Mouse (Mus musculus) intestine, postnatal 0 days (tissue): ENCODE results near the gene Dnm2. TPM values are rescaled to one million over a fixed set of nuclear protein-coding genes. Genes with fewer than 3 reads are reported as not detected.
"Not testable (repeated sequence)": the region's sequence is repeated elsewhere in the genome, so short reads cannot be mapped to it uniquely, and the experiment has no call there.

Experiments
- ATAC-seq: fragments of 200-750 bp; cut with Nextera tagmentation; 2 replicates; pipeline ENCODE4 v1.8.0; 2017; ENCODE audit warnings: mild to moderate bottlenecking, moderate TSS enrichment, moderate library complexity
- H3K27ac ChIP-seq: fragments of 300-500 bp; sonication (generic); 2 replicates; pipeline ENCODE4 v1.5.1; 2014; ENCODE audit warnings: mild to moderate bottlenecking, low read depth, low read length, moderate library complexity
- H3K27me3 ChIP-seq: fragments of 300-500 bp; sonication (generic); replicated peaks from 2 replicates; pipeline ENCODE4 v1.6.1; 2014; ENCODE audit warnings: low read length, mixed read lengths; ENCODE audit not compliant: control insufficient read depth, insufficient read depth
- H3K36me3 ChIP-seq: fragments of 300-500 bp; sonication (generic); 2 replicates; pipeline ENCODE4 v1.6.1; 2014; ENCODE audit warnings: mild to moderate bottlenecking, moderate library complexity; ENCODE audit not compliant: control insufficient read depth, insufficient read depth
- H3K4me1 ChIP-seq: fragments of 300-500 bp; sonication (generic); replicated peaks from 2 replicates; pipeline ENCODE4 v1.6.1; 2014; ENCODE audit warnings: antibody characterized with exemption, low read length, mixed read lengths; ENCODE audit not compliant: control insufficient read depth, insufficient read depth
- H3K4me2 ChIP-seq: fragments of 300-500 bp; sonication (generic); replicated peaks from 2 replicates; pipeline ENCODE4 v1.6.1; 2014; ENCODE audit warnings: low read depth, mild to moderate bottlenecking, moderate library complexity
- H3K4me3 ChIP-seq: fragments of 300-500 bp; sonication (generic); 2 replicates; pipeline ENCODE4 v1.5.1; 2014; ENCODE audit warnings: low read depth, low read length
- H3K9ac ChIP-seq: fragments of 300-500 bp; sonication (generic); 2 replicates; pipeline ENCODE4 v1.6.1; 2014; ENCODE audit warnings: mild to moderate bottlenecking, low read depth, low read length
- H3K9me3 ChIP-seq: fragments of 300-500 bp; sonication (generic); 2 replicates; pipeline ENCODE4 v1.6.1; 2016; ENCODE audit warnings: mixed run types; ENCODE audit not compliant: control insufficient read depth
- CTCF ChIP-seq: sonication (generic); IDR thresholded peaks from 2 replicates; pipeline ENCODE4 v1.5.1; 2016; ENCODE audit warnings: low read depth, mild to moderate bottlenecking, control low read depth, antibody characterized with exemption, moderate library complexity
- WGBS: fragments of 180-500 bp; shearing (Covaris S2); extraction: QIAGEN DNeasy Blood & Tissue Kit; methylation state at CpG from one replicate; pipeline ENCODE4 v1.1.7; 2014; 5-methylcytosine and 5-hydroxymethylcytosine counted together
- polyA plus RNA-seq: library from polyadenylated mRNA; unstranded; fragments of >200 nt; fragmentation: Nextera tagmentation; extraction: Ambion mirVana; gene quantifications from 2 replicates; pipeline ENCODE4 v1.2.1, GENCODE M21; 2015

Dnm2 gene
- polyA plus RNA-seq, 1 experiment from 2014 or later: 69.6 TPM

DNA sequence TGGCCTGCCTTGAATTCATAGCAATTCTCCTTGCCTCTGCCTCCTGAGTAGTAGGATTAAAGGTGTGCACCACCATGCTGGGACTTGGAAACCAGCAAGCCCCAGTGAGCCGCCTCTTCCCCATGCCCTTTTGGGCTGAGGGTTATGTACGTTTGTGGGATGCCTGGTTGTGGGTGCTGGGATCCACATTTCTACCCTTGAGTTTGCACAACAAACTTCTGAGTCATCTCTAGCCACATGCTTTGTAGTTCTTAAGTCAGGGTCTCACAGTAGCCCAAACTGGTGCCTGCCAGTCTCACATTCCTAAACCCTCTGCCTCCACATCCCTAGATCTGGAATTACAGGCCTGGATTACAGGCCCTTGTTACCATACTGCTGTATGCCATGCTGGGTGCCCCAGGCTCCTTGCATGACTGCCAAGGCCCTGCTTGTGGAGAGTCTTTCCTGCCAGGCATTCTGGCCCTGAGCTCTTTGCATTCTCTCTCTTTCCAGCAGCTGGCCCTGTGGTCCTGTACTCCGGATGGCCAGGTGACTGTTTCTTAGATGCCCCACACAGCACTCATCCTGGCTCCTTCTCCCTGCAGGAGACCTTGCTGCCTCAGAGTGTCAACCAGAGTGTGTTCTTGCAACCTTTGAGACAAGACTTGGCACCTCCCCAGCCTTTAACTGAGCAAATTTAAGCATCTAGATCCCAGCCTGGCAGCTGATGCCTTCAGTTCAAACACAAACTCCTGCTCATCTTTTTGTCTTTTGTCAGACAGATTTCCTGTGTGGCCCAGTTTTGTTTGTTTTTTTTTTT is 39.3 kb downstream of the Dnm2 start:
- Histone ChIP-seq H3K27ac (no peak overlapping the region), H3K9ac (no peak overlapping the region), H3K9me3 (no peaks in the 10 kb centered on the region), H3K36me3 (peaks cover 49% of the 10 kb centered on the region), H3K27me3 (no peaks in the 10 kb centered on the region), H3K4me2 (no peak overlapping the region), H3K4me3 (no peak overlapping the region), H3K4me1 (no peaks in the 10 kb centered on the region)
- WGBS: 85% methylated on average over 3 of the region's 3 CpGs
- no peak for TF ChIP-seq CTCF
- ATAC-seq: no peak

GRCm38 (mm10) chr9:21464565-21464928 is 39.8 kb downstream of the Dnm2 start:
- not testable (repeated sequence) for ATAC-seq, H3K27me3 ChIP-seq, H3K9ac ChIP-seq, H3K4me2 ChIP-seq, H3K4me1 ChIP-seq, H3K4me3 ChIP-seq, H3K9me3 ChIP-seq, H3K27ac ChIP-seq
- H3K36me3 ChIP-seq: peaks cover 54% of the 10 kb centered on the region
- 92% methylated on average over 7 of the region's 7 CpGs for WGBS

- Histone ChIP-seq H3K27ac (no peak overlapping the region), H3K9me3 (no peaks in the 10 kb centered on the region), H3K4me3 (no peak overlapping the region), H3K9ac (no peak overlapping the region), H3K4me1 (no peaks in the 10 kb centered on the region), H3K36me3 (peaks cover 89% of the 10 kb centered on the region), H3K27me3 (no peaks in the 10 kb centered on the region), H3K4me2 (no peak overlapping the region)
- WGBS: 78% methylated on average over 20 of the region's 20 CpGs
- ATAC-seq: 0 out of 2 replicates have a peak, but pooled peaks have one; percentile 39
- peak; percentile 75 for TF ChIP-seq CTCF
Observed at GRCm38 (mm10) chr9:21469032-21470024, 44.6 kb downstream of the Dnm2 start.

- TF ChIP-seq CTCF: no peak
- Histone ChIP-seq H3K9ac (no peak overlapping the region), H3K27me3 (no peaks in the 10 kb centered on the region), H3K9me3 (no peaks in the 10 kb centered on the region), H3K4me3 (no peak overlapping the region), H3K4me1 (no peaks in the 10 kb centered on the region), H3K27ac (no peak overlapping the region), H3K36me3 (peaks cover 93% of the 10 kb centered on the region), H3K4me2 (no peak overlapping the region)
- ATAC-seq: no peak
- WGBS: 84% methylated on average over 4 of the region's 4 CpGs
Observed at GRCm38 (mm10) chr9:21472913-21473312, 48.2 kb downstream of the Dnm2 start.

- H3K4me2 ChIP-seq: no peak overlapping the region
- H3K9ac ChIP-seq: no peak overlapping the region
- ATAC-seq: no peak
- H3K27ac ChIP-seq: no peak overlapping the region
- TF ChIP-seq CTCF: peak; percentile 49
- H3K4me1 ChIP-seq: no peaks in the 10 kb centered on the region
- no peaks in the 10 kb centered on the region for H3K27me3 ChIP-seq
- no peaks in the 10 kb centered on the region for H3K9me3 ChIP-seq
- 98% methylated on average over 6 of the region's 6 CpGs for WGBS
- no peak overlapping the region for H3K4me3 ChIP-seq
- peaks cover 96% of the 10 kb centered on the region for H3K36me3 ChIP-seq
Observed at GRCm38 (mm10) chr9:21477707-21478106, 53.0 kb downstream of the Dnm2 start.

DNA sequence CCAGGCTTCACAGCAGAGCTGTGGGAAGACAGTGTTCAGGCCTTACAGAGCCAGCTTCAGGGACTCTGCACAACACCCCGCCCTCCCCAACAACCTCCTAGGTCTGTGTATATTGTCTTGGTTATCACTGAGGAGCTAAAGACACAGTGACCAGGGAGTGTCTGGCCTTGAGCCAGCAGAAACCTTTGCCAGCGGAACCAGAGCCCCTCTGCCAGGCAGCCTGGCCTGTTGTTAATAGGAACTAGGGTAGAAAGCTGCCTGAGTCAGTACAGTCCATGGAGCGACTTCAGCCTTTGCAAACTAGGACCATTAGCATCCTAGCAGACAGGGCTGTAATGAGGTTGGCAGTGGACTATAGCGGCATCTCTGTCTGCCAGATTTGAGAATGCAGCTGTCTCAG is 59.4 kb downstream of the Dnm2 start:
- WGBS: 89% methylated on average over 4 of the region's 4 CpGs
- no peak for ATAC-seq
- peaks cover 83% of the 10 kb centered on the region for H3K36me3 ChIP-seq

GRCm38 (mm10) chr9:21488246-21488645 is 63.5 kb downstream of the Dnm2 start:
- H3K36me3 ChIP-seq: peaks cover 78% of the 10 kb centered on the region
- ATAC-seq, H3K27ac ChIP-seq, H3K4me3 ChIP-seq, H3K27me3 ChIP-seq, H3K9ac ChIP-seq, H3K9me3 ChIP-seq, H3K4me2 ChIP-seq, H3K4me1 ChIP-seq: not testable (repeated sequence)
- WGBS: 82% methylated on average over 1 of the region's 2 CpGs

More for the DNA sequence above, 59.4 kb downstream of the Dnm2 start:
- no peaks in the 10 kb centered on the region for H3K9me3 ChIP-seq
- H3K27ac ChIP-seq: no peak overlapping the region
- H3K4me3 ChIP-seq: no peak overlapping the region
- no peaks in the 10 kb centered on the region for H3K27me3 ChIP-seq
- no peak overlapping the region for H3K4me2 ChIP-seq
- no peak for TF ChIP-seq CTCF
- H3K9ac ChIP-seq: no peak overlapping the region
- H3K4me1 ChIP-seq: no peaks in the 10 kb centered on the region
